Mouse (Mus musculus) urinary bladder, postnatal 14 days (tissue): ENCODE data around the gene Abca4.

Experiments
- DNase-seq: peaks from one replicate; pipeline ENCODE4 v3.0.0; 2021; ENCODE audit warnings: low spot score

The Abca4 gene

GRCm38 (mm10) chr3:122170621-122171309, 126.5 kb downstream of the Abca4 start:
- no peak for DNase-seq

- DNase-seq = no peak
Observed at GRCm38 (mm10) chr3:122173526-122174150, 129.4 kb downstream of the Abca4 start.

GRCm38 (mm10) chr3:122176018-122176417, 131.8 kb downstream of the Abca4 start:
- DNase-seq = no peak

- no peak for DNase-seq
Observed at GRCm38 (mm10) chr3:122176706-122177390, 132.6 kb downstream of the Abca4 start.

- no peak for DNase-seq
Observed at GRCm38 (mm10) chr3:122184109-122184508, 139.9 kb downstream of the Abca4 start.

GRCm38 (mm10) chr3:122186975-122187374, 142.7 kb downstream of the Abca4 start:
- no peak for DNase-seq

- DNase-seq = no peak
Observed at GRCm38 (mm10) chr3:122196621-122197298, 152.5 kb downstream of the Abca4 start.

- DNase-seq = no peak
Observed at GRCm38 (mm10) chr3:122198532-122198931, 154.3 kb downstream of the Abca4 start.

GRCm38 (mm10) chr3:122198966-122199381, 154.7 kb downstream of the Abca4 start:
- DNase-seq = peak; percentile 62

- no peak for DNase-seq
Observed at GRCm38 (mm10) chr3:122199600-122199999, 155.4 kb downstream of the Abca4 start.

GRCm38 (mm10) chr3:122200017-122200416, 155.8 kb downstream of the Abca4 start:
- no peak for DNase-seq

GRCm38 (mm10) chr3:122200447-122200846, 156.2 kb downstream of the Abca4 start:
- DNase-seq = no peak

GRCm38 (mm10) chr3:122202307-122202732, 158.1 kb downstream of the Abca4 start:
- DNase-seq = no peak

GRCm38 (mm10) chr3:122203675-122204329, 159.6 kb downstream of the Abca4 start:
- no peak for DNase-seq

GRCm38 (mm10) chr3:122205753-122206152, 161.5 kb downstream of the Abca4 start:
- DNase-seq = no peak

- no peak for DNase-seq
Observed at GRCm38 (mm10) chr3:122206279-122207070, 162.2 kb downstream of the Abca4 start.

GRCm38 (mm10) chr3:122207766-122208165, 163.5 kb downstream of the Abca4 start:
- no peak for DNase-seq

GRCm38 (mm10) chr3:122208296-122209225, 164.3 kb downstream of the Abca4 start:
- DNase-seq = no peak

GRCm38 (mm10) chr3:122209511-122209910, 165.3 kb downstream of the Abca4 start:
- no peak for DNase-seq

GRCm38 (mm10) chr3:122210434-122210833, 166.2 kb downstream of the Abca4 start:
- DNase-seq = no peak
